Mouse (Mus musculus): ENCODE measurements around the gene Hist1h3b.
A peak's percentile ranks its signal among the peaks of the same experiment; 100 is the strongest.
"Not testable (repeated sequence)": the region's sequence is repeated elsewhere in the genome, so short reads cannot be mapped to it uniquely, and the experiment has no call there.

Gene Hist1h3b

DNA sequence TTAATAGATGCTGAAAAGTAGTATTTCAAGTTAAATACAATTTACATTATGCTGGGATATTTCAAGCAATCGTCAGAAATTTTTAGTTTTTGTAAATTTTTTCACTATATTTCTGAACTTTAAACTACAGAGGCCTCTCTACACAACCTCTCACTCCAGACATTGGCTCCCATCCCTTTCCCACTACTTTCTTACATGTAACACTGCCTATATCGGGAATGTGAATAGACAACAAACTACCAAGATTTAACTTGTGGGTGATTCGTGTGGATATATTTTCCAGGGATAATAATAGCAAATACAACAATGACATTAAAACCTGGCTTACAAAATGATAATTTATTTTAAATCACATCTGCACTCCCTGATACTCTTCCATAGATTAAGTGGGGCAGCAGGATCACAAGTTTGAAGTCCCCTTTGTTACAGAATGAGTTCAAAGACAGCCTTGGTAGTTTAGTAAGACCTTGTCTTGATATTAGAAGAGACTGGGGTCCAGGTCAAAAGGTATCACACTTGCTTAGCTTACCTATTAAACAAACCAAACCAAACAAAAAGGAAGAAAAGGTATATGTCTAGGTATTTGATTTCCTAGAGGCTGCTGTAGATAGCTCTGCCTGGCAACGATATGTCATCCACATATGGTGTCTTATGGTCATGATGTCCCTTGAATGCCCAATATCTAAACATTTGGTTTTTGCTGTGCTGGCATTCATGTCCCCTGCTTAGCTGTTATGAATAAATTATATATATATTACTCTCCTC is 1.4 kb downstream of the Hist1h3b start:
- DNase-seq (ENCODE audit: low spot score in 2 of 2), result peak in 1 of 2 experiments; percentile 45

DNA sequence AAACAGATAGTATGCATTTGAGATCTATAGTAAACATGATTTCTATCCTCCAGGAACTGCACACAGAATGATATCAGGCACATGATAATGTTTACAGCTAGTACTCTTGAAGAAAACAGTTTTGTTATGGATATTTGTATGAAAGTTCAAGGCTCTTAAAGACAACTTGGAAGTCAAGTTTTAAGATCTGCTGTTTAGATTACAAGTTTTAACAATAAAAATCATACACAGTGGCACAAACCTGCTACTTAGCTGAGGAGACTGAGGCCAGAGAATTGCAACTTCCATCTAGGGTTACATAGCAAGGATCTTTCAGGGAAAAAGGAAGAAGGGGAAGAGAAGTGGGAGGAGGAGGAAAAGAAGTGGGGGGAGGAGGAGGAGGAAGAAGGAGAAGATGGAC is 2.9 kb downstream of the Hist1h3b start:
- DNase-seq (ENCODE audit: low spot score in 2 of 2), result no peak

DNA sequence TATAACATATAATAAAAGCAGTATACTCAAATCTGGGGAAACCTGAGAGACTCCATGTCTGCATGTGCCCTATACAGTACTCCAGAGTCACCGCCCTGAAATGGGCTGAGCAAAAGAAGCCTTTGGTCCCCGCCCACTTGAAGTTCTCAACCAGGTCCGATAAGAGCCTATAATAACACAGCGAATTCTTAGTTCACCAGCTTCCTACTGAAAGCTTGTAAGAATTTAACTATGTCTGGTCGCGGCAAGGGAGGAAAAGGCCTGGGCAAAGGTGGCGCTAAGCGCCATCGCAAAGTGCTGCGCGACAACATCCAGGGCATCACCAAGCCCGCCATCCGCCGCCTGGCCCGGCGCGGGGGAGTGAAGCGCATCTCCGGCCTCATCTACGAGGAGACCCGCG is 4.7 kb downstream of the Hist1h3b start, which contains the start of gene Hist1h4b:
TSS of gene Hist1h4b (plus strand) at position 224 of the 400 bp plus-strand sequence.
- DNase-seq (ENCODE audit: low spot score in 2 of 2), result peak; percentile 92 to 93

DNA sequence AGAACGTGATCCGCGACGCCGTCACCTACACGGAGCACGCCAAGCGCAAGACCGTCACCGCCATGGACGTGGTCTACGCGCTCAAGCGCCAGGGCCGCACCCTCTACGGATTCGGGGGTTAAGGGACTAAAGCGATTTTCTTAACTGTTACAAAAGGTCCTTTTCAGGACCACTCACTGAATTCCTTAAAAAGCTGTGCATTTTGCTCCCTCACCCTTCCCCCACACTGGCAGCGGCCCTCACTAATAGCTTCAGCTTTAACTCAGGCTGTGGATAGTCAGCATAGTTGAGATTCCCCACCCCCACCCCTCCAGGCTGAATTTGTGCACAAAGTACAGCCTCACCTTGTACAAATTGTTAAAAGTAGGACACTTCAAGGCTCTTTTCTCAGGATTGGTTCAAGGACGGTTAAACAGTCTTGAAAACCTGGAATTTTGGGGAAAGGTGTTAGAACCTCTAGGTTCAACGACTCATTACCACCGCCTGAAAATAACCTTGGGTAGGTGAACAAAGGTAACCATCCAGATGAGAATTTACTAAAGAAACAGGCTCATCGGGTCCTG is 5.2 kb downstream of the Hist1h3b start:
- DNase-seq (ENCODE audit: low spot score in 2 of 2), result peak; percentile 47 to 73

DNA sequence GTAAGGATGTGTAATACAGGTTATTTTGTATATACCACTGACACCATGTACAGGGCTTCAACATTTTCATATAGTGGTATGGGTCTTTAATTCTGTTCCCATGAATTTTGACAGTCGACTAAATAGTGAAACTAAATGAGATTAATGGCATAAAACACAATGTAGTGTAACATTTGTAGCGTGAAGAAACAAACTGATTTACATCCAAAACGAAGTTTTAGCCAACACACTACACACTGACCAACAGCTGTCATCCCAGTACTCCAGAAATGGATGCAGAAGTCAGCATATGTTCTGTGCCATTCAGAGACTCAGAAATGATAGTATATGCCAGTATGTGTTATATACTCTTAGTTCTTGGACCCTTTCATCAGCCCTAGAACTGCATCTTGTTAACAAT is 5.9 kb downstream of the Hist1h3b start:
- no peak for DNase-seq (ENCODE audit: low spot score in 2 of 2)

DNA sequence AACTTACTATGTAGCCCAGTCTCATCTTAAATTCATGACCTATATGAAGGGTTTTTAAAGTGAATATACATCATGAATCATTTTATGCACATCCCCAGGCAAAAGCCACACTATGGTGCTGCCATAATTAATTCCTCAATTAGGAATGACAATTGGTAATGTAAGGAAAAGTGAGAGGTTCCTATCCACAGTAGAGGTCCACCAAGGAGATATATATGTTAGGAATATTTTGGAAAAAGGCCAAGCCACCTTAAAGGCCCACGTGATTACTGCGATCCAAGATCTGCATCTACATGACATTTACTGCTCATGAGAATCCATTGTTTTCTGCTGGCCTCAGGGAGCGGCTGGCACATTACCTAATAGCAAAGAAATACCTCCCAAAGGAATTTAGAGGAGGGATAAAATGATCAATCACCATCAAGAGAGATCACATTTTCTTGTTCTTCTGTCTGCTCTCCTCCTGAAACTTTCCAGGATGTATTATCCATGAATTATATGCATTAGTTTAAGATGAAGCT is 7.2 kb downstream of the Hist1h3b start:
- DNase-seq (ENCODE audit: low spot score in 2 of 2), result no peak

DNA sequence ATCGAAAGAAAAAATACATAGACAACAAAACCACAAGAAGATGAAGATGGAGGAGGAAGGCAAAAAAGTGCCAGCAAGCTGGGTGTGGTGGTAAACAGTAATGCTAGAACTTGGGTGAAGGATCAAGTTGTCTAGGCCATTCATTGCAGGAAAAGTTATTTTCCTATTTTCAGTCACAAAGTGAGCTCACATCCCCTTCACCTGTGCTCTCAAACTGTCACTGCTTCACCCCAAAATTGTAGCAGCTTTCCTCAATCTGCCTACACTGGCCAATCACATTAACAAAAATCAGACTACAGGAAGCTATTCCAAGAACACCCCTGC is 7.8 kb downstream of the Hist1h3b start:
- DNase-seq (ENCODE audit: low spot score in 2 of 2), result no peak

DNA sequence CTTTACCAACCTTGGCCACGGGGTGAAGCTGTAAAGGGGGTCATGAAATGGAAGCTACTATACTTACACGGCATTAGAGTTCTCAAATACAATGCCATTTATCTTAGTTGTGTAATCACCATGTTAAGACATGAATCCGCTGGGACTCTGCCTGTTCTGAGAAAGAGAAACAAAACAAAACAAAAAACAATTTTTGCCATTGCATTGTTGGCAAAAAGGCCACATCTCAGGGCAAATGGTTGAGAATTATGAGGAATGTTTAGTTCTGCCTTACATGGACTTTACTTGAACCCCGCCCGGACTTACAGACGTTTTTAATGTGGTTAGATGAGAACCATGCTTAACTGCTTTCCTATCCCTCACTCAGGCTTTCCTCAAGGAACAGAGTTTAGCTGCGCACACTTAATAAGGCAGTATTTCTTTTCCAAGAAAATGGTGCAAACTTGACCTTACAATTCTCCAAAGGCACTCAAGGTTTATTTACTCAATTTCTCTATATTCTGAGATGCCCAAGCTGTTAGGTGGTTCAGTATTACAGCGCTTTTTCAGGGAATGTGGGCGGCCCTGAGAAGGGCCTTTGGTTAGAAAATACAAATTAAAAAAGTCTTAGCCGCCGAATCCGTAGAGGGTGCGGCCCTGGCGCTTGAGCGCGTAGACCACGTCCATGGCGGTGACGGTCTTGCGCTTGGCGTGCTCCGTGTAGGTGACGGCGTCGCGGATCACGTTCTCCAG is 8.3 kb downstream of the Hist1h3b start:
- DNase-seq (ENCODE audit: low spot score in 2 of 2), result peak; percentile 65 to 74

DNA sequence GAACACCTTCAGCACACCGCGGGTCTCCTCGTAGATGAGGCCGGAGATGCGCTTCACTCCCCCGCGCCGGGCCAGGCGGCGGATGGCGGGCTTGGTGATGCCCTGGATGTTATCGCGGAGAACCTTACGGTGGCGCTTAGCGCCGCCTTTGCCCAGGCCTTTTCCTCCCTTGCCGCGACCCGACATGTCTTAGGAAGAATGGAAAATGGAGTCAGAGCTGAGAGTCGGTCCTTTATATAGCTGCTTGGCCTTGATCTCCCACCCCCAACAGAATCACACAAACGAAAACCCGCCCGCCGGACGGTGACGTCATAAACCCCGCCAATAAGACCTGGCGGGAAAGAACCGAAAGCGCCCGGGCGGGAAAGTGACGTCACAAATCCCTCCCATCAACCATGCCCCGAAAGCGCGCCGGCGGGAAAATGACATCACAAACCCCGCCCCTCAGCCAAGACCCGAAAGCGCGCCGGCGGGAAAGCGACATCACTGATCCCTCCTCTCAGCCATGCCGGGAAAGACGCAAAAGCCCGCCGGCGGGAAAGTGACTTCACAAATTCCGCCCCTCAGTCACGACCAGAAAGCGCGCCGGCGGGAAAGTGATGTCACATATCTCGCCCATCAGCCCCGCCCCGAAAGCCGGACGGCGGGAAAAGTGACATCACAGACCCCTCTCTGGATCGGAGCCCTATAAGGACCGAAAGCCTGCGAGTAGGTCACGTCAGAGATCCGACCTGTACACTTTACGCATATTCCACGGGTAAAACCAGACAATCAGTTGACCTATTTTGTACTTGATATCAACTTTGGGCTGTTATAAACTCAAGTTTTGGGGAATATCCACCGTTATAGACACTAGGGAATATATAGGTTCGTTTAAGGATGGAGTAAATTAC is 9.2 kb downstream of the Hist1h3b start, which contains the start of gene Hist1h4a:
TSS of gene Hist1h4a (minus strand) at position 259 of the 893 bp plus-strand sequence.
- peak; percentile 99 for DNase-seq (ENCODE audit: low spot score in 2 of 2)

DNA sequence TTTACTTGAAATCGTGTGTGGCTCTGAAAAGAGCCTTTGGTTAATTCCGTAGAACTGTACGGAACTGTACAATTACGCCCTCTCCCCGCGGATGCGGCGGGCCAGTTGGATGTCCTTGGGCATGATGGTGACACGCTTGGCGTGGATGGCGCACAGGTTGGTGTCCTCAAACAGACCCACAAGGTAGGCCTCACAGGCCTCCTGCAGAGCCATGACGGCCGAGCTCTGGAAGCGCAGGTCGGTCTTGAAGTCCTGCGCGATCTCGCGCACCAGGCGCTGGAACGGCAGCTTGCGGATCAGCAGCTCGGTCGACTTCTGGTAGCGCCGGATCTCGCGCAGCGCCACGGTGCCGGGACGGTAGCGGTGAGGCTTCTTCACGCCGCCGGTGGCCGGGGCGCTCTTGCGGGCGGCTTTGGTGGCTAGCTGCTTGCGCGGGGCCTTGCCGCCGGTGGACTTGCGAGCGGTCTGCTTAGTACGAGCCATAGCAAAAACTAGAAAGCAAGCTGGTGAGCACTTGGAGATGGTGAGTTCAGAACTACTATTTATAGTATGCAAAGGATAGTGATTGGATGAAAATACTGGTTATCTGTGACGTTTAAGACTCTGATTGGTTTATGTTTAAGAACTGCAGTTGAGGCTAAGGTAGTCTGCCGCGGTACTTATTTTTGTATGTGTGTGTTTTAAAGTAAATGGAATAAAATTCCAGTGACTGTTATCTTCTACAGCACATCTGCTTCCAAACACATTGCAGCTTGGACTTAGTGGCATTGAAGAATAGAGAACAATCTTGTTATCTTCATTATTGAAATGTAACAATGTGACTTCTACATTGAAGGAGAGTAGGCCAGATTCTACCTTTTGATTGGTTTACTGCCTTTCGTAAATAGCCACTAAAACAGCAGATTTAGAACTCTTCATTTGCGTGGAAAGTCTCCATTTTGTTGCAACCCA is 10.1 kb downstream of the Hist1h3b start, which contains the start of gene Hist1h3a:
TSS of gene Hist1h3a (minus strand) at position 516 of the 951 bp plus-strand sequence.
- peak; percentile 83 to 91 for DNase-seq (ENCODE audit: low spot score in 2 of 2)

DNA sequence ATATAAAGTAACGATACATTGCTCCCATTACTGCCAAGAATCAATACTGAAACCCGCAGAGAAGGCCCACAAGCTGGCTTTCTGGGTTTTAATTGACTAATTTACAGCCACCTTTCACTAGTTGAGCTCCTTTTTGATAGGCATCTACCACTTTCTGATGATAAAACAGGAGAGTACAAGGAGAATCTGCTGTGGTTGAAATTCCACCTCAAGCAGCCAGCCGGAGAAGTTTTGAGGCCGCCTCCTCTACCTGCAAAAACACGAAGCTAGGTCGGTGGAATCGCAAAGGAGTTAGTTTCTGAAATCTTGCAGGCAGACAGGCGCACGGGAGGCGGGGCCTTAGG is 11.1 kb downstream of the Hist1h3b start:
- DNase-seq (ENCODE audit: low spot score in 2 of 2), result no peak

DNA sequence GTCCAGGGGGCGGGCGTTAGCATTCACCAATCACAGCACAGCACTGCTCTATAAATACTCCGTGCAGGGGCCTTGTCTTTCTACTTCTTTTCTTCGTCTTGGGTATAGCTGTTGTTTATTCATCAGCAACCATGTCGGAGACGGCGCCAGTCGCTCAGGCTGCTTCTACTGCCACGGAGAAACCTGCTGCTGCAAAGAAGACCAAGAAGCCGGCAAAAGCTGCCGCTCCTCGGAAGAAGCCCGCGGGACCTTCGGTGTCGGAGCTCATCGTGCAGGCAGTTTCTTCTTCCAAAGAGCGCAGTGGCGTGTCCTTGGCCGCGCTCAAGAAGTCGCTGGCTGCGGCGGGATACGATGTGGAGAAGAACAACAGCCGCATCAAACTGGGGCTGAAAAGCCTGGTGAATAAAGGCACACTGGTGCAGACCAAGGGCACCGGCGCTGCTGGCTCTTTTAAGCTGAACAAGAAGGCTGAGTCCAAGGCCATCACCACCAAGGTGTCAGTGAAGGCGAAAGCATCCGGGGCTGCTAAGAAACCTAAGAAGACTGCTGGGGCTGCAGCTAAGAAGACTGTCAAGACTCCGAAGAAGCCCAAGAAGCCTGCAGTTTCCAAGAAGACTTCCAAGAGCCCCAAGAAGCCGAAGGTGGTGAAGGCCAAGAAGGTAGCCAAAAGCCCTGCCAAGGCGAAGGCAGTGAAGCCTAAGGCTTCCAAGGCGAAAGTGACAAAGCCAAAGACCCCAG is 11.7 kb downstream of the Hist1h3b start, which contains the start of gene Hist1h1a:
TSS of gene Hist1h1a (plus strand) at position 81 of the 738 bp plus-strand sequence.
- peak; percentile 92 to 93 for DNase-seq (ENCODE audit: low spot score in 2 of 2)

DNA sequence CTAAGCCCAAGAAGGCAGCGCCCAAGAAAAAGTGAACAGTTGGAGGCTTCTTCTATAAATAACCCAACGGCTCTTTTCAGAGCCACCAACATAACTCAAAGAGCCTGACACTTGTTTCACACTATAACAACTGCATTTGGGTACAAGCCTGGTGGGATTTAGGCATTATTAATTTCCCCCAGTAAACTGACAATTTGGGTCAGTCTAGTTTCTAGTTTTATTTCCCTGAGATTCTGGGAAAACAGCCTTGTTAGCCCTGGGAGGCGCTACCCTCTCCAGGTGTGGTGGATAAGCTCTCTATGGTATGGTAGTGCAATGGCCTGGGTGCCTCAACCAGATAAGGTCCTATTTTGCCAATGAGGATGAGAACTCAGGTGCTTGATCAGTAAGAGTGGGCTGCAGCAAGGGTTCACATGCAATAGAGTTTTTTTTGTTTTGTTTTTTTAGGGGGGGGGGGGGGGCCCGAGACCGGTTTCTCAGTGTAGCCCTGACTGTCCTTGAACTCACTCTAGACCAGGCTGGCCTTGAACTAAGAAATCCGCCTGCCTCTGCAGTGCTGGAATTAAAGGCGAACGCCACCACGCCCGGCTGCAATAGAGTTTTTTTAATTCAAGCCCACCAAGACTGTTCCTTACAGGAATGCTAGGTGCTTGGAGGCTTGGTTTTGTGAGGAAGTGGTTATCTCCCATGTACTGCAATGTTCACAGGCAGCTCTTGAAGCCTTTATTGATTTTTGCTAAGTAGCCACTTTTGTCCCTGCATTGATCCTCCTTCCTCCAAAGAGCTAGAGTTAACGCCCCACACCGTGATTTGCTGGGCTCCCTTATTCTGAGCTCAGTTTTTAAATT is 12.5 kb downstream of the Hist1h3b start:
- peak; percentile 41 to 69 for DNase-seq (ENCODE audit: low spot score in 2 of 2)

DNA sequence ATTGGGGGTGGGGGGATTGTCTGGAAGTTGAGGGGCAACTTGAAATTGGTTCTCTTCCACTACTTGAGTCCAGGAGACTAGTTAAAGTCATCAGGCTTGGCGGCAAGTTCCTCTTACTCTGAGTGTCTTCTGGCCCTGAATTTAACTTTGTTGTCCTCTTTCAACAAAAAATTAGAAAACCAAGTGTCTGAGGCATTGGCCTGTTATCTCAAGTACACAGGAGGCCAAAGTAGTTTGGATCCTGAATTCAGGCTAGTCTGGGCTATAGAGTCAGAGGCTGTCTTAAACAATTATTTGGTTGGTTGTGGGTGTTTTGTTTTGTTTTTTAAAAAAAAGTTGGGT is 13.1 kb downstream of the Hist1h3b start:
- DNase-seq (ENCODE audit: low spot score in 2 of 2), result no peak

DNA sequence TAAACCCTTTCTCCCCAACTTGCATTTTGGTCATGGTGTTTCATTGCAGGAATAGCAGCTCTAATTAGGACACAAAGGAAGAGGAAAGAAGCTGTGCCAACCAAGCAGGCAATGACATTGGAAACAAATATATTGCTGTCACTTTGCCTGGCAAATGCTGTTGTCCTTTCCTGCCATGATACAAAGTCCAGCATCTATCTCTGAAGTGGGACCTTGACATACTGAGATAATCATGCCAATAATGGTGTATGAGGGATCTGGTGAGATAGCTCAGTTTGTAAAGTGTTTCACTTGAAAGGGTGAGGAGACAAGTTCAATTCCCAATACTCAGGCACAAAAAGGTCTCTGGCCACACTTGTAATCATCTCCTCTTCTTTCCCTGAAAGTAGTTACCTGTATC is 14.7 kb downstream of the Hist1h3b start:
- DNase-seq (ENCODE audit: low spot score in 2 of 2), result no peak

DNA sequence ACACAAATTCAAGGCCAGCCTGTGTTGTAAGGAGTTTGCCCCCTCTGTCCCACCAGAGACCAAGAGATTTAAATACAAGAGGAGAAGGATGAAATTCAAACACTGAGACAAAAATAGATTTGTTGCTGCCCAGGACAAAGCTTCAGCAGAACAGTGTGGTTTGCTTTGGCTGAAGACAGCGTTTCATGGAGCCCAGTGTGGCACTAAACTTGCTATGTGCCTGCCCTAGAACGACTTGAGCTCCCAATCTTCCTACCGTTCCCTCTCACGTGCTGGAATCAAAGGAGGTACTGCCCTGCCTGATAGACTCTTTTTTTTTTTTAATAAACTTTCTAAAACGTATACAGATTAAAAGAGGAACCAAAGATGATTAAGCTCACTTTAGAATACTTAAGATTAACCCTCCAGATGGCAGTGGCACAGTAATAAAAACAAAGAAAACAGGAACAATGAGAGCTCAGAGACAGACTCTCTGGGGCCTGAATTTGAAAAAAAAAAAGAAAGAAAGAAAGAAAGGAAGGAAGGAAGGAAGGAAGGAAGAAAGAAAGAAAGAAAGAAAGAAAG is 16.8 kb downstream of the Hist1h3b start:
- no peak for DNase-seq (ENCODE audit: low spot score in 2 of 2)

DNA sequence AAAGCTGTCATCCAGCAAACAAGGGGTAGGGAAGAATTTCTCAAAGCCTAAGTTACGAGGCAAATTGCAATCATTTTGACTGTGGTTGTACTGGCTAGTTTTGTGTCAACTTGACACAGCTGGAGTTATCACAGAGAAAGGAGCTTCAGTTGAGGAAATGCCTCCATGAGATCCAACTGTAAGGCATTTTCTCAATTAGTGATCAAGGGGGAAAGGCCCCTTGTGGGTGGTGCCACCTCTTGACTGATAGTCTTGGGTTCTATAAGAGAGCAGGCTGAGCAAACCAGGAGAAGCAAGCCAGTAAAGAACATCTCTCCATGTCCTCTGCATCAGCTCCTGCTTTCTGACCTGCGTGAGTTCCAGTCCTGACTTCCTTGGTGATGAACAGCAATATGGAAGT is 17.5 kb downstream of the Hist1h3b start, which contains the start of gene Trim38:
TSS of gene Trim38 (plus strand) at position 301 of the 400 bp plus-strand sequence.
- not testable (repeated sequence) for DNase-seq (ENCODE audit: low spot score in 2 of 2)
